Mouse (Mus musculus): ENCODE measurements around the gene Hist1h3f. TPM values are rescaled to one million over a fixed set of nuclear protein-coding genes. Genes with fewer than 3 reads are reported as not detected.

Hist1h3f gene
- polyA plus RNA-seq (2016; fragmentation: Nextera tagmentation; extraction: Ambion mirVana), result 1.3 and 1.6 TPM in 2 replicates

- H3K27ac ChIP-seq, result peak within 1 kb of the TSS; percentile 98
- H3K36me3 ChIP-seq, result no peaks in the 10 kb centered on the region
- peaks cover 28% of the 10 kb centered on the region for H3K4me1 ChIP-seq
- H3K9me3 ChIP-seq (replicated peaks), result no peaks in the 10 kb centered on the region
- under 1% methylated on average over 32 of the region's 45 CpGs for WGBS (ENCODE audit: insufficient replicate concordance)
- ATAC-seq, result peak; percentile 78
- H3K9ac ChIP-seq, result peak within 1 kb of the TSS; percentile 84
- peak within 1 kb of the TSS; percentile 76 for H3K4me2 ChIP-seq
- H3K27me3 ChIP-seq (replicated peaks), result no peaks in the 10 kb centered on the region
- H3K4me3 ChIP-seq, result peak within 1 kb of the TSS; percentile 62
Measured at GRCm38 (mm10) chr13:23543965-23544786, at the start of gene Hist1h3f. TSS of gene Hist1h3f (plus strand) at chr13:23544052.

- Histone ChIP-seq H3K27me3 (replicated peaks) (0 out of 2 replicates have a peak, but pooled peaks cover 5% of the 10 kb centered on the region), H3K4me1 (peaks cover 58% of the 10 kb centered on the region), H3K4me2 (no peak overlapping the region), H3K9ac (no peak overlapping the region), H3K4me3 (no peak overlapping the region), H3K27ac (no peak overlapping the region), H3K36me3 (no peaks in the 10 kb centered on the region), H3K9me3 (replicated peaks) (no peaks in the 10 kb centered on the region)
- ATAC-seq, result no peak
- WGBS (ENCODE audit: insufficient replicate concordance), result 69% methylated on average over 6 of the region's 6 CpGs
Measured at GRCm38 (mm10) chr13:23495526-23495925, 48.3 kb upstream of the Hist1h3f start.

- peak; percentile 61 for ATAC-seq
- H3K27ac ChIP-seq, result 0 out of 2 replicates have a peak overlapping the region, but pooled peaks have one; percentile 22
- WGBS (ENCODE audit: insufficient replicate concordance), result 2% methylated on average over 19 of the region's 19 CpGs
- H3K4me2 ChIP-seq, result peak overlapping the region; percentile 75
- H3K4me3 ChIP-seq, result peak overlapping the region; percentile 57
- 0 out of 2 replicates have a peak, but pooled peaks cover 5% of the 10 kb centered on the region for H3K27me3 ChIP-seq (replicated peaks)
- H3K9me3 ChIP-seq (replicated peaks), result no peaks in the 10 kb centered on the region
- H3K36me3 ChIP-seq, result no peaks in the 10 kb centered on the region
- peaks cover 54% of the 10 kb centered on the region for H3K4me1 ChIP-seq
- peak overlapping the region; percentile 59 for H3K9ac ChIP-seq
Measured at GRCm38 (mm10) chr13:23497656-23498321, 46.1 kb upstream of the Hist1h3f start.

GRCm38 (mm10) chr13:23498653-23499052, 45.2 kb upstream of the Hist1h3f start:
- ATAC-seq, result no peak
- WGBS (ENCODE audit: insufficient replicate concordance), result 13% methylated on average over 10 of the region's 10 CpGs
- Histone ChIP-seq H3K9me3 (replicated peaks) (no peaks in the 10 kb centered on the region), H3K4me3 (peak overlapping the region; percentile 57), H3K4me1 (peaks cover 57% of the 10 kb centered on the region), H3K36me3 (no peaks in the 10 kb centered on the region), H3K27ac (peak overlapping the region; percentile 12; the same call in 1 of the 2 replicates), H3K27me3 (replicated peaks) (0 out of 2 replicates have a peak, but pooled peaks cover 5% of the 10 kb centered on the region), H3K9ac (peak overlapping the region; percentile 59), H3K4me2 (peak overlapping the region; percentile 75)

- WGBS (ENCODE audit: insufficient replicate concordance), result 1% methylated on average over 7 of the region's 7 CpGs
- no peak overlapping the region for H3K9ac ChIP-seq
- ATAC-seq, result peak; percentile 61
- H3K4me2 ChIP-seq, result peak overlapping the region; percentile 75
- H3K27me3 ChIP-seq (replicated peaks), result no peaks in the 10 kb centered on the region
- peaks cover 63% of the 10 kb centered on the region for H3K4me1 ChIP-seq
- no peaks in the 10 kb centered on the region for H3K9me3 ChIP-seq (replicated peaks)
- H3K4me3 ChIP-seq, result peak overlapping the region; percentile 57
- H3K36me3 ChIP-seq, result no peaks in the 10 kb centered on the region
- H3K27ac ChIP-seq, result no peak overlapping the region
Measured at GRCm38 (mm10) chr13:23499943-23500342, 43.9 kb upstream of the Hist1h3f start.

- Histone ChIP-seq H3K27me3 (replicated peaks) (no peaks in the 10 kb centered on the region), H3K36me3 (no peaks in the 10 kb centered on the region), H3K4me3 (peak overlapping the region; percentile 42), H3K27ac (no peak overlapping the region), H3K9ac (peak overlapping the region; percentile 54; the same call in 1 of the 2 replicates), H3K9me3 (replicated peaks) (no peaks in the 10 kb centered on the region), H3K4me2 (peak overlapping the region; percentile 75), H3K4me1 (peaks cover 70% of the 10 kb centered on the region)
- WGBS (ENCODE audit: insufficient replicate concordance), result under 1% methylated on average over 17 of the region's 17 CpGs
- peak; percentile 80 for ATAC-seq
Measured at GRCm38 (mm10) chr13:23500424-23501200, 43.2 kb upstream of the Hist1h3f start.

GRCm38 (mm10) chr13:23501511-23501910, 42.3 kb upstream of the Hist1h3f start:
- peak overlapping the region; percentile 63 for H3K4me2 ChIP-seq
- 20% methylated on average over 5 of the region's 5 CpGs for WGBS (ENCODE audit: insufficient replicate concordance)
- peak overlapping the region; percentile 42 for H3K4me3 ChIP-seq
- no peaks in the 10 kb centered on the region for H3K27me3 ChIP-seq (replicated peaks)
- H3K27ac ChIP-seq, result no peak overlapping the region; the same call in 1 of the 2 replicates
- H3K4me1 ChIP-seq, result peaks cover 77% of the 10 kb centered on the region
- H3K9me3 ChIP-seq (replicated peaks), result no peaks in the 10 kb centered on the region
- ATAC-seq, result no peak
- H3K36me3 ChIP-seq, result no peaks in the 10 kb centered on the region
- H3K9ac ChIP-seq, result peak overlapping the region; percentile 54

- H3K4me1 ChIP-seq, result peaks cover 80% of the 10 kb centered on the region
- peak overlapping the region; percentile 54 for H3K9ac ChIP-seq
- peak overlapping the region; percentile 42 for H3K4me3 ChIP-seq
- no peaks in the 10 kb centered on the region for H3K27me3 ChIP-seq (replicated peaks)
- no peaks in the 10 kb centered on the region for H3K9me3 ChIP-seq (replicated peaks)
- WGBS (ENCODE audit: insufficient replicate concordance), result 24% methylated on average over 9 of the region's 9 CpGs
- peak overlapping the region; percentile 37; the same call in 1 of the 2 replicates for H3K27ac ChIP-seq
- ATAC-seq, result no peak
- peak overlapping the region; percentile 63 for H3K4me2 ChIP-seq
- no peaks in the 10 kb centered on the region for H3K36me3 ChIP-seq
Measured at GRCm38 (mm10) chr13:23502031-23502567, 41.8 kb upstream of the Hist1h3f start.

- Histone ChIP-seq H3K4me2 (peak overlapping the region; percentile 63; the same call in 1 of the 2 replicates), H3K36me3 (no peaks in the 10 kb centered on the region), H3K4me1 (peaks cover 78% of the 10 kb centered on the region), H3K9me3 (replicated peaks) (no peaks in the 10 kb centered on the region), H3K4me3 (no peak overlapping the region), H3K27me3 (replicated peaks) (no peaks in the 10 kb centered on the region), H3K27ac (no peak overlapping the region), H3K9ac (no peak overlapping the region)
- 63% methylated on average over 4 of the region's 4 CpGs for WGBS (ENCODE audit: insufficient replicate concordance)
- ATAC-seq, result no peak
Measured at GRCm38 (mm10) chr13:23502916-23503315, 40.9 kb upstream of the Hist1h3f start.

GRCm38 (mm10) chr13:23503797-23504196, 40.1 kb upstream of the Hist1h3f start:
- WGBS (ENCODE audit: insufficient replicate concordance), result 1% methylated on average over 9 of the region's 9 CpGs
- H3K36me3 ChIP-seq, result no peaks in the 10 kb centered on the region
- ATAC-seq, result no peak
- peak overlapping the region; percentile 37; the same call in 1 of the 2 replicates for H3K4me3 ChIP-seq
- no peaks in the 10 kb centered on the region for H3K27me3 ChIP-seq (replicated peaks)
- H3K9me3 ChIP-seq (replicated peaks), result no peaks in the 10 kb centered on the region
- H3K27ac ChIP-seq, result peak overlapping the region; percentile 60; the same call in 1 of the 2 replicates
- peak overlapping the region; percentile 52 for H3K4me2 ChIP-seq
- 0 out of 2 replicates have a peak overlapping the region, but pooled peaks have one; percentile 39 for H3K9ac ChIP-seq
- peaks cover 74% of the 10 kb centered on the region for H3K4me1 ChIP-seq

Data from liver, embryonic 12.5 days (tissue).